Mouse (Mus musculus) hindbrain, postnatal 0 days (tissue): ENCODE measurements at regions not wholly inside any gene's neighbourhood (a gene's known extent, or its start where the extent isn't known, plus 50 kb on each side); places are given as distances from the start of the nearest gene placed in this dataset.

Source experiments
- ATAC-seq: fragments of 200-750 bp; cut with Nextera tagmentation; 2 replicates; pipeline ENCODE4 v1.8.0; 2017; ENCODE audit warnings: mild to moderate bottlenecking, moderate TSS enrichment, moderate library complexity
- DNase-seq: peaks from one replicate; pipeline ENCODE4 v3.0.0-alpha.2; 2015; ENCODE audit warnings: low spot score
- H3K27ac ChIP-seq: fragments of 300-500 bp; sonication (generic); 2 replicates; pipeline ENCODE4 v1.5.1; 2014; ENCODE audit warnings: mild to moderate bottlenecking
- H3K27me3 ChIP-seq: fragments of 300-500 bp; sonication (generic); 2 replicates; pipeline ENCODE4 v1.6.1; 2014; ENCODE audit warnings: low read length, mixed read lengths; ENCODE audit not compliant: insufficient read depth
- H3K36me3 ChIP-seq: fragments of 300-500 bp; sonication (generic); 2 replicates; pipeline ENCODE4 v1.6.1; 2014; ENCODE audit warnings: low read length, mixed read lengths; ENCODE audit not compliant: insufficient read depth
- H3K4me1 ChIP-seq: fragments of 300-500 bp; sonication (generic); 2 replicates; pipeline ENCODE4 v1.6.1; 2014; ENCODE audit warnings: antibody characterized with exemption, low read length, mixed read lengths; ENCODE audit not compliant: insufficient read depth
- H3K4me2 ChIP-seq: fragments of 300-500 bp; sonication (generic); 2 replicates; pipeline ENCODE4 v1.6.1; 2014; ENCODE audit warnings: low read depth, mild to moderate bottlenecking, low read length, moderate library complexity, mixed read lengths
- H3K4me3 ChIP-seq: fragments of 300-500 bp; sonication (generic); 2 replicates; pipeline ENCODE4 v1.5.1; 2014; ENCODE audit warnings: low read length
- H3K9ac ChIP-seq: fragments of 300-500 bp; sonication (generic); replicated peaks from 2 replicates; pipeline ENCODE4 v1.6.1; 2014; ENCODE audit warnings: mild to moderate bottlenecking, low read length, moderate library complexity, mixed read lengths
- H3K9me3 ChIP-seq: fragments of 300-500 bp; sonication (generic); 2 replicates; pipeline ENCODE4 v1.6.1; 2016; ENCODE audit warnings: low read length, mixed read lengths
- CTCF ChIP-seq: IDR thresholded peaks from 2 replicates; pipeline ENCODE4 v1.5.1; 2016; ENCODE audit warnings: antibody characterized with exemption, control low read depth, low read depth
- WGBS: fragments of 180-500 bp; shearing (Covaris S2); extraction: QIAGEN DNeasy Blood & Tissue Kit; methylation state at CpG from one replicate; pipeline ENCODE4 v1.1.7; 2014; 5-methylcytosine and 5-hydroxymethylcytosine counted together

GRCm38 (mm10) chr11:19221442-19221841 is 202.7 kb upstream of the Meis1 start:
- H3K4me1 ChIP-seq: no peaks in the 10 kb centered on the region
- WGBS: 86% methylated on average over 1 of the region's 1 CpGs
- H3K4me2 ChIP-seq: no peak overlapping the region
- no peak for TF ChIP-seq CTCF
- no peak overlapping the region for H3K27ac ChIP-seq
- ATAC-seq (no peak), DNase-seq (no peak)
- no peak overlapping the region for H3K9ac ChIP-seq
- no peaks in the 10 kb centered on the region for H3K9me3 ChIP-seq
- H3K36me3 ChIP-seq: no peaks in the 10 kb centered on the region
- H3K4me3 ChIP-seq: no peak overlapping the region
- no peaks in the 10 kb centered on the region for H3K27me3 ChIP-seq

- Histone ChIP-seq H3K4me3 (no peak overlapping the region), H3K27ac (no peak overlapping the region), H3K9me3 (no peaks in the 10 kb centered on the region), H3K4me1 (no peaks in the 10 kb centered on the region), H3K36me3 (no peaks in the 10 kb centered on the region), H3K27me3 (no peaks in the 10 kb centered on the region), H3K4me2 (no peak overlapping the region), H3K9ac (no peak overlapping the region)
- WGBS: 92% methylated on average over 2 of the region's 2 CpGs
- ATAC-seq (no peak), DNase-seq (no peak)
- no peak for TF ChIP-seq CTCF
Measured at GRCm38 (mm10) chr11:19226756-19227155, 208.0 kb upstream of the Meis1 start.

GRCm38 (mm10) chr11:19227716-19228115 is 208.9 kb upstream of the Meis1 start:
- H3K4me2 ChIP-seq: no peak overlapping the region
- H3K9ac ChIP-seq: no peak overlapping the region
- H3K36me3 ChIP-seq: no peaks in the 10 kb centered on the region
- H3K9me3 ChIP-seq: no peaks in the 10 kb centered on the region
- H3K27ac ChIP-seq: no peak overlapping the region
- no peaks in the 10 kb centered on the region for H3K4me1 ChIP-seq
- H3K4me3 ChIP-seq: no peak overlapping the region
- 80% methylated on average over 4 of the region's 4 CpGs for WGBS
- H3K27me3 ChIP-seq: no peaks in the 10 kb centered on the region
- no peak for DNase-seq
- no peak for ATAC-seq
- TF ChIP-seq CTCF: no peak

GRCm38 (mm10) chr11:19246390-19247114 is 227.8 kb upstream of the Meis1 start:
- no peak overlapping the region for H3K27ac ChIP-seq

GRCm38 (mm10) chr11:19253605-19254004 is 234.8 kb upstream of the Meis1 start:
- no peak for DNase-seq
- no peak for TF ChIP-seq CTCF
- H3K9ac ChIP-seq: no peak overlapping the region
- H3K4me3 ChIP-seq: no peak overlapping the region
- no peak overlapping the region for H3K4me2 ChIP-seq
- no peaks in the 10 kb centered on the region for H3K9me3 ChIP-seq
- no peak for ATAC-seq
- no peak overlapping the region for H3K27ac ChIP-seq
- H3K27me3 ChIP-seq: no peaks in the 10 kb centered on the region
- H3K4me1 ChIP-seq: no peaks in the 10 kb centered on the region
- WGBS: 79% methylated on average over 5 of the region's 5 CpGs
- H3K36me3 ChIP-seq: no peaks in the 10 kb centered on the region

More at GRCm38 (mm10) chr11:19246390-19247114, 227.8 kb upstream of the Meis1 start:
- H3K9ac ChIP-seq: no peak overlapping the region
- H3K4me3 ChIP-seq: no peak overlapping the region
- TF ChIP-seq CTCF: no peak
- 86% methylated on average over 11 of the region's 11 CpGs for WGBS
- no peaks in the 10 kb centered on the region for H3K36me3 ChIP-seq
- no peak overlapping the region for H3K4me2 ChIP-seq
- DNase-seq: no peak
- no peak for ATAC-seq
- no peaks in the 10 kb centered on the region for H3K9me3 ChIP-seq
- no peaks in the 10 kb centered on the region for H3K27me3 ChIP-seq
- no peaks in the 10 kb centered on the region for H3K4me1 ChIP-seq

- H3K4me2 ChIP-seq: no peak overlapping the region
- H3K9me3 ChIP-seq: no peaks in the 10 kb centered on the region
- 55% methylated on average over 4 of the region's 4 CpGs for WGBS
- DNase-seq (no peak), ATAC-seq (no peak)
- H3K4me3 ChIP-seq: no peak overlapping the region
- TF ChIP-seq CTCF: no peak
- no peak overlapping the region for H3K9ac ChIP-seq
- H3K27me3 ChIP-seq: no peaks in the 10 kb centered on the region
- H3K27ac ChIP-seq: no peak overlapping the region
- no peaks in the 10 kb centered on the region for H3K36me3 ChIP-seq
- H3K4me1 ChIP-seq: no peaks in the 10 kb centered on the region
Measured at GRCm38 (mm10) chr11:19254183-19254582, 235.4 kb upstream of the Meis1 start.

- H3K9ac ChIP-seq: no peak overlapping the region
- TF ChIP-seq CTCF: no peak
- H3K9me3 ChIP-seq: no peaks in the 10 kb centered on the region
- ATAC-seq (no peak), DNase-seq (no peak)
- H3K4me1 ChIP-seq: no peaks in the 10 kb centered on the region
- no peaks in the 10 kb centered on the region for H3K36me3 ChIP-seq
- no peak overlapping the region for H3K4me3 ChIP-seq
- H3K27me3 ChIP-seq: no peaks in the 10 kb centered on the region
- no peak overlapping the region for H3K4me2 ChIP-seq
- WGBS: 66% methylated on average over 4 of the region's 4 CpGs
- no peak overlapping the region for H3K27ac ChIP-seq
Measured at GRCm38 (mm10) chr11:19257549-19257948, 238.8 kb upstream of the Meis1 start.
